Comparison of ENCODE assay signal across 11 mouse cellular contexts in the genomic region with DNA sequence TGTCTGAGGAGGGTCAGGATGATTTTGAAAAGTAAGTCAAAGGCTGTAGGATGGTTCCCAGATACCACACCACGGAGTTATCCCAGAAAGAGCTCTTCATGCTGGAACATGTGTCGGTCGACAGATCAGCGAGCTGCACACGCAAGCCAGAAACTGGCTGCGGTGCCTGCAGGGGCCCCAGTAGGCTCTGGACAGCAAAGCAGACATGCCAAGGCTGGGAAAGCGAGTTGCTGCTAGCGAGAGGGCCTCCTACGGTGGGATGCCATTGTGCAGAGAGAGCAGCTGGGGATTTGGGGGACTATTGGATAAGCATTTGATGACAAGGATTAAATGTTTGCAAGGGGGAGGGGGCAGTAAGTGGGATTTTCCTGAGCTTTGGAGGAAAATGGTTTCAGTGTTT.
DNase-seq lines count a peak whose midpoint lies in the region; ATAC-seq lines count a peak whose summit lies in the region.
"Had no signal": no experiment of that assay in that cellular context is flagged by ENCODE, and none has a peak within 500 bp of the region (broad histone marks: within the 10 kb centered on the region; RNA-seq: fewer than 3 reads in every experiment).

No protein-coding gene starts in this region.

- no peak for DNase-seq in kidney, adult 8-10 months
- peak; percentile 67 for DNase-seq in retina, postnatal 1 day
- no peak for DNase-seq in ovary, adult 18-20 months (ENCODE audit: low spot score)
- DNase-seq: thymus, adult 2 months had no signal

- no peaks in the 10 kb centered on the region for H3K36me3 ChIP-seq in kidney, embryonic 15.5 days
- H3K36me3 ChIP-seq in embryonic facial prominence, embryonic 15.5 days = no peaks in the 10 kb centered on the region
- no peaks in the 10 kb centered on the region for H3K36me3 ChIP-seq in limb, embryonic 12.5 days
- H3K36me3 ChIP-seq: lung, embryonic 15.5 days had no signal

- H3K4me3 ChIP-seq in kidney, embryonic 15.5 days (replicated peaks) = no peak overlapping the region
- no peak overlapping the region for H3K4me3 ChIP-seq in embryonic facial prominence, embryonic 15.5 days (replicated peaks)
- H3K4me3 ChIP-seq in limb, embryonic 12.5 days (replicated peaks) = no peak overlapping the region
- H3K4me3 ChIP-seq: lung, embryonic 15.5 days had no signal

- H3K9me3 ChIP-seq in kidney, embryonic 15.5 days (replicated peaks) = no peaks in the 10 kb centered on the region
- H3K9me3 ChIP-seq in embryonic facial prominence, embryonic 15.5 days (replicated peaks) = no peaks in the 10 kb centered on the region
- peaks cover 3% of the 10 kb centered on the region; the same call in 1 of the 2 replicates for H3K9me3 ChIP-seq in limb, embryonic 12.5 days
- H3K9me3 ChIP-seq: lung, embryonic 15.5 days had no signal

- peaks cover 32% of the 10 kb centered on the region for H3K4me1 ChIP-seq in kidney, embryonic 15.5 days
- H3K4me1 ChIP-seq in embryonic facial prominence, embryonic 15.5 days = peaks cover 16% of the 10 kb centered on the region; the same call in 1 of the 2 replicates
- H3K4me1 ChIP-seq in limb, embryonic 12.5 days (replicated peaks) = peaks cover 39% of the 10 kb centered on the region

- no peak overlapping the region for H3K4me2 ChIP-seq in kidney, embryonic 15.5 days
- H3K4me2 ChIP-seq in embryonic facial prominence, embryonic 15.5 days (replicated peaks) = no peak overlapping the region; the same call in 1 of the 2 replicates
- no peak overlapping the region for H3K4me2 ChIP-seq in limb, embryonic 12.5 days
- H3K4me2 ChIP-seq: lung, embryonic 15.5 days had no signal

- H3K27me3 ChIP-seq in kidney, embryonic 15.5 days = no peaks in the 10 kb centered on the region
- no peaks in the 10 kb centered on the region for H3K27me3 ChIP-seq in embryonic facial prominence, embryonic 15.5 days
- H3K27me3 ChIP-seq in limb, embryonic 12.5 days = no peaks in the 10 kb centered on the region

- H3K27ac ChIP-seq in kidney, embryonic 15.5 days = 0 out of 2 replicates have a peak overlapping the region, but pooled peaks have one; percentile 20
- H3K27ac ChIP-seq in embryonic facial prominence, embryonic 15.5 days (replicated peaks) = 0 out of 2 replicates have a peak overlapping the region, but pooled peaks have one; percentile 1
- peak overlapping the region; percentile 50; the same call in 1 of the 2 replicates for H3K27ac ChIP-seq in limb, embryonic 12.5 days
- H3K27ac ChIP-seq: kidney, postnatal 0 days; lung, embryonic 15.5 days had no signal

- 37% methylated on average over 9 of the region's 9 CpGs for WGBS in kidney, embryonic 15.5 days
- WGBS in embryonic facial prominence, embryonic 15.5 days = 8% methylated on average over 9 of the region's 9 CpGs
- WGBS in limb, embryonic 12.5 days = 24% methylated on average over 9 of the region's 9 CpGs

- H3K9ac ChIP-seq in kidney, embryonic 15.5 days = no peak overlapping the region
- no peak overlapping the region for H3K9ac ChIP-seq in embryonic facial prominence, embryonic 15.5 days
- no peak overlapping the region for H3K9ac ChIP-seq in limb, embryonic 12.5 days (replicated peaks)
- H3K9ac ChIP-seq: lung, embryonic 15.5 days had no signal

- no peak for ATAC-seq in kidney, embryonic 15.5 days (replicated peaks; ENCODE audit: low FRiP score)
- ATAC-seq in embryonic facial prominence, embryonic 15.5 days (ENCODE audit: insufficient number of reproducible peaks, low FRiP score, low TSS enrichment, low read depth) = no peak
- no peak for ATAC-seq in limb, embryonic 12.5 days (ENCODE audit: insufficient number of reproducible peaks, insufficient read depth, low FRiP score, low TSS enrichment, low read depth)
- no peak for ATAC-seq in erythroid progenitor cell, adult 5-6 weeks (replicated peaks; ENCODE audit: low FRiP score, poor library complexity, severe bottlenecking)
- ATAC-seq: activated CD4-positive, CD25-positive, alpha-beta regulatory T cell, adult 4 months had no signal
